Mouse (Mus musculus): ENCODE measurements around the gene Gzmk. TPM values are rescaled to one million over a fixed set of nuclear protein-coding genes. Genes with fewer than 3 reads are reported as not detected.

Gzmk gene
- under 1 TPM in 1 of 2 experiments, not detected in 1; 0.04 TPM for polyA plus RNA-seq (2012; fragmentation: generic; extraction: Trizol)

GRCm38 (mm10) chr13:113225811-113226210, at the start of gene Gzmk:
Gzmk (minus strand) TSS chr13:113225908.

GRCm38 (mm10) chr13:113209624-113210023, 16.1 kb downstream of the Gzmk start, which contains the start of gene Esm1:
Esm1 (plus strand) TSS chr13:113209659.

Other genes with a start within 250 kb of the Gzmk start
- gene Ccno, start 238.1 kb downstream of the Gzmk start, polyA plus RNA-seq (2012; fragmentation: generic; extraction: Trizol) = 1 to 10 TPM; 3.1 to 7.9 TPM
- gene Mcidas, start 232.1 kb downstream of the Gzmk start, polyA plus RNA-seq (2012; fragmentation: generic; extraction: Trizol) = under 1 TPM; 0.02 to 0.08 TPM
- not detected for gene Cdc20b, start 190.8 kb downstream of the Gzmk start, polyA plus RNA-seq (2012; fragmentation: generic; extraction: Trizol)
- 100 to 1,000 TPM in 1 of 2 experiments, 10 to 100 TPM in 1; 24.6 to 164 TPM for gene Gpx8, start 179.5 kb downstream of the Gzmk start, polyA plus RNA-seq (2012; fragmentation: generic; extraction: Trizol)
- not detected for gene Gzma, start 124.9 kb downstream of the Gzmk start, polyA plus RNA-seq (2012; fragmentation: generic; extraction: Trizol)
- 1 to 10 TPM; 6.4 to 6.8 TPM for gene Esm1, start 16.2 kb downstream of the Gzmk start, polyA plus RNA-seq (2012; fragmentation: generic; extraction: Trizol)
- gene BC067074, start 67.3 kb upstream of the Gzmk start, polyA plus RNA-seq (2012; fragmentation: generic; extraction: Trizol) = under 1 TPM; 0.08 to 0.24 TPM

All from C3H10T1/2 (cell line).